Mouse (Mus musculus): ENCODE data around the gene Runx2.

DNA sequence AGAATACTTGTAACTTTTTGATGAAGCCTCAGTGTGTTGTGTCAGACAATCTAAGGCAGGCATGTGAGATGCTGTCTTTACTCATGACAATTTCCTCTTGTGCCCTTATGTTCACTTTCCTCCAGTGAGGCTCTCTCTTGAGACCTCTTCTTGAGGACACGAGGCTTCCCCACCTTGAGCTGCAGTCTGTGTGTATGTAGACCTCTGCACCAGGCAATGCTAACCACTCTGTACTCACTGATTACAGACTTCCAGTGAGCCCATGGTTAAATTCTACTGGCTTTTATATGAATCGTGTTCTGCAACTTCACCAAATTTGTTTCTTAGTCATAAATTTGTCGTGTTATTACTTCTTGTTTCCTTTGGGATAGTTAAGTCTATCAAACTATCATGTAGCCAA is 12.5 kb upstream of the Runx2 start:
- TF ChIP-seq CTCF (IDR thresholded peaks at IDR 0.05; ENCODE audit: extremely low read depth, insufficient read length, insufficient replicate concordance, low read depth, low read length) = no peak
- no peak for TF ChIP-seq POLR2A (IDR thresholded peaks at IDR 0.05; ENCODE audit: low read depth, low read length)
